ENCODE assay signal across 8 mouse cellular contexts in genomic region chr2:174295900-174296465, GRCm38 (mm10). TPM values are rescaled to one million over a fixed set of nuclear protein-coding genes. Genes with fewer than 3 reads are reported as not detected.
DNase-seq lines count a peak whose midpoint lies in the region; ATAC-seq and TF ChIP-seq lines count a peak whose summit lies in the region.

No protein-coding gene starts in this region.

- WGBS in kidney, embryonic 16.5 days: 46% methylated on average over 29 of the region's 29 CpGs
- WGBS in intestine, embryonic 14.5 days: 51% methylated on average over 29 of the region's 29 CpGs

- peaks cover 16% of the 10 kb centered on the region for H3K36me3 ChIP-seq in kidney, embryonic 16.5 days (ENCODE audit: insufficient read depth, low read length)
- peaks cover 6% of the 10 kb centered on the region; the same call in 1 of the 2 replicates for H3K36me3 ChIP-seq in intestine, embryonic 14.5 days (ENCODE audit: control insufficient read depth, insufficient read depth, low read length)
- H3K36me3 ChIP-seq in myocyte (ENCODE audit: control insufficient read depth, insufficient read depth): no peaks in the 10 kb centered on the region

- H3K4me1 ChIP-seq in kidney, embryonic 16.5 days (ENCODE audit: insufficient read depth, low read length): peaks cover 37% of the 10 kb centered on the region
- H3K4me1 ChIP-seq in cortical plate, adult 2 months (ENCODE audit: control insufficient read depth, insufficient read depth, low read length): no peaks in the 10 kb centered on the region
- H3K4me1 ChIP-seq in intestine, embryonic 14.5 days (replicated peaks; ENCODE audit: control insufficient read depth, insufficient read depth, low read length): peaks cover 14% of the 10 kb centered on the region; the same call in 1 of the 2 replicates

- peaks cover 66% of the 10 kb centered on the region for H3K9me3 ChIP-seq in kidney, embryonic 16.5 days (ENCODE audit: low read length)
- peaks cover 62% of the 10 kb centered on the region for H3K9me3 ChIP-seq in intestine, embryonic 14.5 days (ENCODE audit: control insufficient read depth, low read length)

- H3K27me3 ChIP-seq in kidney, embryonic 16.5 days (ENCODE audit: insufficient read depth, low read length): peaks cover 34% of the 10 kb centered on the region
- peaks cover 27% of the 10 kb centered on the region for H3K27me3 ChIP-seq in intestine, embryonic 14.5 days (replicated peaks; ENCODE audit: control insufficient read depth, insufficient read depth, low read length)
- H3K27me3 ChIP-seq in myocyte (ENCODE audit: control insufficient read depth, insufficient read depth, insufficient read length): peaks cover 26% of the 10 kb centered on the region

- no peak for TF ChIP-seq POLR2A in cortical plate, adult 2 months (IDR thresholded peaks at IDR 0.05; ENCODE audit: extremely low read depth, insufficient read depth, low read length)
- no peak for TF ChIP-seq POLR2A in myocyte (IDR thresholded peaks at IDR 0.05; ENCODE audit: insufficient read length, low read depth)

- peak overlapping the region; percentile 65 for H3K27ac ChIP-seq in kidney, embryonic 16.5 days (ENCODE audit: low read length)
- no peak overlapping the region for H3K27ac ChIP-seq in cortical plate, adult 2 months (ENCODE audit: insufficient read depth, low read length)
- H3K27ac ChIP-seq in intestine, embryonic 14.5 days (ENCODE audit: low read depth): peak overlapping the region; percentile 12; the same call in 1 of the 2 replicates

- H3ac ChIP-seq in myocyte (ENCODE audit: control insufficient read depth, insufficient read length): no peak overlapping the region

- peak overlapping the region; percentile 57; the same call in 1 of the 2 replicates for H3K9ac ChIP-seq in kidney, embryonic 16.5 days (replicated peaks; ENCODE audit: low read length)
- peak overlapping the region; percentile 32 for H3K9ac ChIP-seq in intestine, embryonic 14.5 days (ENCODE audit: low read length)

- ATAC-seq in kidney, embryonic 16.5 days (ENCODE audit: low FRiP score, low TSS enrichment): 0 out of 2 replicates have a peak, but pooled peaks have one; percentile 1
- ATAC-seq in intestine, embryonic 14.5 days (replicated peaks; ENCODE audit: low FRiP score, low TSS enrichment, low read depth): peak; percentile 3; the same call in 1 of the 2 replicates

- peak overlapping the region; percentile 53 for H3K4me2 ChIP-seq in kidney, embryonic 16.5 days (replicated peaks; ENCODE audit: low read depth, low read length)
- H3K4me2 ChIP-seq in intestine, embryonic 14.5 days (ENCODE audit: low read length): peak overlapping the region; percentile 60
- peak overlapping the region; percentile 79 for H3K4me2 ChIP-seq in myocyte (ENCODE audit: low read depth)

- peaks cover 29% of the 10 kb centered on the region for H3K79me2 ChIP-seq in myocyte (ENCODE audit: control insufficient read depth, insufficient read depth)

- no peak for DNase-seq in kidney, adult 8-10 months
- DNase-seq in intestine, embryonic 14.5 days (ENCODE audit: low spot score): no peak
- no peak for DNase-seq in right cerebral cortex, postnatal 36 days (ENCODE audit: low spot score in 2 of 2)
- DNase-seq in left cerebral cortex, adult 18-20 months (ENCODE audit: low spot score in 2 of 2): no peak
- DNase-seq in spleen, adult 18-20 months: no peak

- no peak for TF ChIP-seq CTCF in cortical plate, adult 2 months (IDR thresholded peaks at IDR 0.05; ENCODE audit: extremely low read depth, insufficient read depth, low read length)

- H3K4me3 ChIP-seq in kidney, embryonic 16.5 days (ENCODE audit: low read length): peak overlapping the region; percentile 56
- peak overlapping the region; percentile 30; the same call in 1 of the 2 replicates for H3K4me3 ChIP-seq in cortical plate, adult 2 months (ENCODE audit: insufficient read depth, low read length)
- H3K4me3 ChIP-seq in intestine, embryonic 14.5 days (ENCODE audit: low read depth, low read length): peak overlapping the region; percentile 67
- H3K4me3 ChIP-seq in myocyte: peak overlapping the region; percentile 49

TF ChIP-seq in myocyte, 11 proteins besides CTCF, POLR2A, EP300 and RAD21:
- TF ChIP-seq E2F4 (IDR thresholded peaks at IDR 0.05; ENCODE audit: insufficient read depth) (no peak), MYOG (IDR thresholded peaks at IDR 0.05; ENCODE audit: control insufficient read depth in 1 of 3, insufficient read depth in 1 of 3, insufficient read length in 2 of 3, low read depth in 2 of 3) (peak in 1 of 3 experiments; percentile 33)
TF ChIP-seq in myocyte: peak in this region for 1.

RNA-seq across cellular contexts. Expression of gene Gnas, which starts 11.9 kb away (rescaled TPM):
- polyA plus RNA-seq in kidney, embryonic 16.5 days (2015; fragmentation: Nextera tagmentation; extraction: Ambion mirVana): 743 and 1,325 TPM in 2 replicates
- 2,122 and 2,206 TPM in 2 replicates for polyA plus RNA-seq in cortical plate, adult 2 months (2012; rRNA removed)
- 1,658 and 1,793 TPM in 2 replicates for polyA plus RNA-seq in intestine, embryonic 14.5 days (2014; fragmentation: Nextera tagmentation; extraction: Ambion mirVana)
- 1,706 TPM for polyA plus RNA-seq in myocyte (2012; fragmentation: generic; extraction: Trizol)
- 1,000 to 10,000 TPM; 1,817 to 1,846 TPM for total RNA-seq in left cerebral cortex, adult 18-20 months (2021)

RNA-seq across cellular contexts. Expression of gene Gm20721, which starts 50.5 kb away (rescaled TPM):
- polyA plus RNA-seq in kidney, embryonic 16.5 days (2015; fragmentation: Nextera tagmentation; extraction: Ambion mirVana): 18.2 and 28.2 TPM in 2 replicates
- 0.06 TPM in 1 of 2 replicates, not detected in the other for polyA plus RNA-seq in cortical plate, adult 2 months (2012; rRNA removed)
- polyA plus RNA-seq in intestine, embryonic 14.5 days (2014; fragmentation: Nextera tagmentation; extraction: Ambion mirVana): 8.2 and 12.6 TPM in 2 replicates
- polyA plus RNA-seq in myocyte (2012; fragmentation: generic; extraction: Trizol): 9.7 TPM
- total RNA-seq in left cerebral cortex, adult 18-20 months (2021): 1 to 10 TPM; 2.4 to 2.7 TPM
